Mouse (Mus musculus): ENCODE measurements around the gene Slc27a3. TPM values are rescaled to one million over a fixed set of nuclear protein-coding genes. Genes with fewer than 3 reads are reported as not detected.

The Slc27a3 gene
- polyA plus RNA-seq, 1 experiment from 2014 or later = 12.4 TPM

DNA sequence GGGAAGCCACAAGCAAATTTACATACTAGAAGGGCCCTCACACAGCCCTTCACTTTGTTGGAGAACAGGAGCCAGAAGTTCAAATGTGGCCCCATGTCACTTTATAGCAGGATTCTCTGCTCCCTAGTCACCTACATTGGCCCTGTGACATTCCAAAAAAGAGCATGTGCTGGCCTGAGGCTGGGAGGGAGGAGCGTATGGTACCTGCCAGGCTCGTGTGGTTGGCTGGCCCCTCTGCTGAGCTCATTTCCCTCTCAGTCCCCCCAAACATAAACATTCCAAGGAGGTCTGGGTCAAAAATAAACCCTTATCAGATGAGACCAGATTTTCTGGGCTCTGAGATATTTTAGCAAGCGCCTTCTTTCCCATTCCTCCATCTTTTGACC lies 23.3 kb upstream of the Slc27a3 start:
- H3K4me3 ChIP-seq (replicated peaks) = no peak overlapping the region
- no peak overlapping the region for H3K9ac ChIP-seq
- no peak overlapping the region for H3K4me2 ChIP-seq (replicated peaks)
- WGBS = 47% methylated on average over 3 of the region's 3 CpGs
- peaks cover 19% of the 10 kb centered on the region for H3K36me3 ChIP-seq
- H3K9me3 ChIP-seq = no peaks in the 10 kb centered on the region
- no peaks in the 10 kb centered on the region for H3K27me3 ChIP-seq (replicated peaks)
- no peak; the same call in 1 of the 2 replicates for ATAC-seq
- H3K4me1 ChIP-seq (replicated peaks) = no peaks in the 10 kb centered on the region
- no peak overlapping the region for H3K27ac ChIP-seq

DNA sequence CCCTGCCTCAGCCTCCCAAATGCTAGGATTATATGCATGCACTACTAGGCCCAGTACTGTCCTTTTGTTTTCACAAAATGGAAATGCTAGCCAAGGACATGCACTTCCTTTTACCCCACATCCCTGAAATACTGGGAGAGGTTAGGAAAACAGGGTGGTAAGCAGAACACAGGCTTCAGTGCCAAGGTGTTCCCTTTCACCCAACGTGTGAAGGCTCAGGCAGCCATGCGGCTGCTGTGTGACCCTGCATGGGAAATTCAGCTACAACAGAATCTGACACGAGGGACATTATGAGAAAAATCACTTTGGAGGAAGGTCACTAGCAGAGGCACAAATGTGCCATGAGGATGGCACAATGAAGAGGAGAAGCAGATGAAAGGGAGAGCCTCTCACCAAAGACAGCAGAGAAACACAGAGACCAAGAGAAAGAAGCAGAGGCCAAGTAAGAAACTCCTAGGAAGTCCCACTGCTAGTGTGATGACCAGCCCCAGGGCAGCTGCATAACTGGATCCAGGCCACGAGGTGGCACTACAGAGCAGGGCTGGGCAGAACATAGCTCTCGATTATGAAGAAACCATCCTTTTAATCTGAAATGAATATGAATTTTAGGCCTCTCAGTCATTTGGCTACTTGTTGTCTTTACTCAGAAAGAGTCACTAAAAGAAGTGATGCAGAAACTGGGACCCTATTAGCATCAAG lies 22.7 kb upstream of the Slc27a3 start:
- no peaks in the 10 kb centered on the region for H3K9me3 ChIP-seq
- ATAC-seq = peak; percentile 80; the same call in 1 of the 2 replicates
- H3K9ac ChIP-seq = no peak overlapping the region
- no peaks in the 10 kb centered on the region for H3K27me3 ChIP-seq (replicated peaks)
- no peaks in the 10 kb centered on the region for H3K4me1 ChIP-seq (replicated peaks)
- no peak overlapping the region for H3K4me3 ChIP-seq (replicated peaks)
- no peak overlapping the region for H3K4me2 ChIP-seq (replicated peaks)
- H3K27ac ChIP-seq = no peak overlapping the region
- 46% methylated on average over 5 of the region's 5 CpGs for WGBS
- peaks cover 22% of the 10 kb centered on the region for H3K36me3 ChIP-seq

DNA sequence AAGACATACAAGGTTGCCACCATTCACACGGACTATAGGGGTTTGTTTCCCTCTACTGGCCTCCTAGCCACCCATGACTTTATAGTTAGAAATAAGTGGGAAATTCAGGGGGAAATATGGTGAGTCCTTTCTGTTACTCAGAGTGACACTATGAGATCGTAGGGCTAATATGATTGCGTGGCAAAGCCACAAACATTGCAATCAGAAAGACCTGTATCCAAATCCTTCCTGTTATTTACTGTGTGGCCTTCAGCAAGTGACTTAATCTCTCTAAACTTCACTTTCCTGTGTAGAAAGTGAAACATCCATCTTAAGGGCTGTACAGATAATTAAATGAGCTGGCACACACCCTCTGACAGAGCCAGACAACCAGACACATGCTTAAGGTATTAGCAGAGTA lies 19.0 kb upstream of the Slc27a3 start:
- no peak overlapping the region for H3K27ac ChIP-seq
- H3K27me3 ChIP-seq (replicated peaks) = no peaks in the 10 kb centered on the region
- peaks cover 32% of the 10 kb centered on the region for H3K36me3 ChIP-seq
- ATAC-seq = no peak
- no peaks in the 10 kb centered on the region for H3K9me3 ChIP-seq
- no peak overlapping the region for H3K4me2 ChIP-seq (replicated peaks)
- H3K9ac ChIP-seq = no peak overlapping the region
- WGBS = 91% methylated on average over 3 of the region's 3 CpGs
- no peak overlapping the region for H3K4me3 ChIP-seq (replicated peaks)
- H3K4me1 ChIP-seq (replicated peaks) = no peaks in the 10 kb centered on the region

DNA sequence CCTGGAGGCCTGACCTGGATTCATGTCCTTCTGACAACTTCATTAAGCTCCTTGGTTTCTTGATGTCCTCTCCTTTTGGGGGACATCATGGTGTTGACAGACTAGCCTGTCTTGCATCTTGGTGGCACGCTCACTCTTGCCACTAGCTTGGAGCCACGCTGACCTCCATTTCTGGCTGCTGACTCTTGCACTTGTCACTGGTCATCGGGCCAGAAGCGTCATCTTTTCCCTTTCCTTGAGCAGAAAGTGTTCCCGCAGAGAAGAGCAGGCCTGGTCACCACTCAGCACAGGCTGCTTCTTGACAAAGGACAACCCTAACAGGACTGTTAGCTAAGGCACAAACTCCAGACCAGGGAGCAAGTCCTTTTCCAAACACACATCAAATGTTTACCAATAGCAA lies 16.7 kb upstream of the Slc27a3 start:
- Histone ChIP-seq H3K9me3 (no peaks in the 10 kb centered on the region), H3K4me3 (replicated peaks) (no peak overlapping the region), H3K27ac (no peak overlapping the region), H3K9ac (no peak overlapping the region), H3K36me3 (peaks cover 48% of the 10 kb centered on the region), H3K4me2 (replicated peaks) (no peak overlapping the region), H3K27me3 (replicated peaks) (no peaks in the 10 kb centered on the region), H3K4me1 (replicated peaks) (no peaks in the 10 kb centered on the region)
- WGBS = 95% methylated on average over 5 of the region's 5 CpGs
- ATAC-seq = no peak

DNA sequence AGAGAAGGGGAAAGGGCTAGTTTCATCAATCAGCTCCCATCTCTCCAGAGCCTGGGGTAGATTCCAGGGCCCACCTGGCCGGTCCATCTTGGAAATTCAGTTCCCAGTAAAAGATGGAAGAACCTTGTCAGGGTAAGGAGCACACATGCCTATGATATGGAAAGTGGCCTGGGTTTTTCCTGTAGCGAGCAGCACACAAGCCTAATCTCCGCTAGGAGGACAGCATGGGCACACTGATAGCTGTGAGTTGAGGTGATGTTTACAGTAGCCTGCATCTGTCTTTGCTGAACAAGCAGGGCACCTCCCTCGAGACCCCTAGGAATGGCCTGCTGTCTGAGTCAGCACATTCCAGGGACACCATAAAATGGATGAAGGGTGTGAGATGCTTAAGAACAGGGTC lies 14.9 kb upstream of the Slc27a3 start:
- ATAC-seq = no peak
- WGBS = 58% methylated on average over 4 of the region's 4 CpGs

DNA sequence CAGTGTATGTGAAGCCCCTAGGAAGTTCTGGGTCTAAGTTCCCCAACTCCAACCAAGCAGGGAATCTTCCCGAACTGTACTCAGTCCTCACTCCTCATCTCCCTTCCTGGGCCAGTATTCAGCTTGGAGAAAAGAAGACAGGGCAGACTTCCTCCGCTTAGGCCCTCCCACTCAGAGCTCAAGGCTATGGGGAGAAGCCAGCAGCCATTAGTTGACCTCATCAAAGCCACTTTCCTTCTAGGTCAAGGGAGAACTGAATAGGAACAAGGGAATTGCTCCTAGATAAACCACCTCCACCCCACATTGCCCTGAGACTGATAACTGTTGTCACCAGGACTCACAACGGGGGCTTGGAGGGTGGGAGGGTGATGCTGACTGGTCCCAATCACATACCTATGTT lies 14.4 kb upstream of the Slc27a3 start:
- peaks cover 66% of the 10 kb centered on the region for H3K36me3 ChIP-seq
- 84% methylated on average over 3 of the region's 3 CpGs for WGBS
- no peak for ATAC-seq

More for the DNA sequence above, 14.9 kb upstream of the Slc27a3 start:
- Histone ChIP-seq H3K9ac (no peak overlapping the region), H3K27me3 (replicated peaks) (no peaks in the 10 kb centered on the region), H3K36me3 (peaks cover 64% of the 10 kb centered on the region), H3K4me3 (replicated peaks) (no peak overlapping the region), H3K9me3 (no peaks in the 10 kb centered on the region), H3K27ac (no peak overlapping the region), H3K4me2 (replicated peaks) (no peak overlapping the region), H3K4me1 (replicated peaks) (no peaks in the 10 kb centered on the region)

DNA sequence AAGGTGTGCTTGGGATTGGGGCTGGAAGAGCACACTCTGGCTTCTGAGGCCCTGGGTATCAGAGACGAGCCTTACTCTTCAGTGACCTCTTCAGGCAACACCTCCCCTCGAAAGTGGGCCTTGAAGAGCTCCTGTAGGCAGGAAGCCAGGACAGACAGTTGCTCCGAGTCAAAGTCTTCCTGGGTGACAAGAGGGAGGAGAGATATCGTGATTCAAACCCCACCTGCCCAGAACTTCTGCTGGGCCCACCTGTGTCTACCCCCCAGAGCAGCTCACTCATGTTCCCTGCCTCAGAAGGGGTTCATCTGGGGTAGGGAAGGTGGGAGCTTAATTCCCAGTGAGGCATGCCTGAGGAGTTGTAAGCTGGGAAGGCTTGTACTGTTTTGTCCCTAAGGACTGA lies 11.3 kb upstream of the Slc27a3 start:
- ATAC-seq = no peak
- Histone ChIP-seq H3K4me3 (replicated peaks) (no peak overlapping the region), H3K36me3 (peaks cover 65% of the 10 kb centered on the region), H3K9me3 (no peaks in the 10 kb centered on the region), H3K9ac (no peak overlapping the region), H3K4me1 (replicated peaks) (no peaks in the 10 kb centered on the region), H3K27me3 (replicated peaks) (no peaks in the 10 kb centered on the region), H3K4me2 (replicated peaks) (no peak overlapping the region), H3K27ac (no peak overlapping the region)
- WGBS = 78% methylated on average over 4 of the region's 4 CpGs

More for the DNA sequence above, 14.4 kb upstream of the Slc27a3 start:
- Histone ChIP-seq H3K4me2 (replicated peaks) (no peak overlapping the region), H3K4me1 (replicated peaks) (no peaks in the 10 kb centered on the region), H3K27me3 (replicated peaks) (no peaks in the 10 kb centered on the region), H3K4me3 (replicated peaks) (no peak overlapping the region), H3K9ac (no peak overlapping the region), H3K27ac (no peak overlapping the region), H3K9me3 (no peaks in the 10 kb centered on the region)

DNA sequence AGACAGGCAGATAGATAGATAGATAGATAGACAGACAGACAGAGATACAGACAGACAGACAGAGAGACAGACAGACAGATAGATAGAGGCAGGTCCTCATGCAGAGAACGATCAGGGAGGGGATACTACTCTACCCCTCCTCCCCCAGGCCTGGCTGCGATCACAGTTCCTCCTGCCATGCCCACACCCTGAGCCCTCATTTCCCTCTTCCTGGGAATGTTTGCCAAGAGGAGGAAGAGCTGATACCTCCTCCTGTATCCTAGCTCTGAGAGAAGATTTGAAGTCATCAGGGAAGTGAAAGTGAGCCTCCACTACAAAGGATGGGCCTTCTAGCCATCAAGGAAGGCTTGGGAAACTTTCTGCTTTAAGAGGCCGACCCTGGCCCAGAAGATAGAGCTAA lies 5.9 kb upstream of the Slc27a3 start:
- no peak overlapping the region for H3K27ac ChIP-seq
- no peak for ATAC-seq
- H3K9me3 ChIP-seq = no peaks in the 10 kb centered on the region
- peaks cover 52% of the 10 kb centered on the region for H3K36me3 ChIP-seq
- H3K9ac ChIP-seq = no peak overlapping the region
- H3K4me3 ChIP-seq (replicated peaks) = no peak overlapping the region
- H3K4me2 ChIP-seq (replicated peaks) = no peak overlapping the region
- WGBS = 71% methylated on average over 3 of the region's 3 CpGs
- H3K4me1 ChIP-seq (replicated peaks) = peaks cover 2% of the 10 kb centered on the region; the same call in 1 of the 2 replicates
- H3K27me3 ChIP-seq (replicated peaks) = no peaks in the 10 kb centered on the region

DNA sequence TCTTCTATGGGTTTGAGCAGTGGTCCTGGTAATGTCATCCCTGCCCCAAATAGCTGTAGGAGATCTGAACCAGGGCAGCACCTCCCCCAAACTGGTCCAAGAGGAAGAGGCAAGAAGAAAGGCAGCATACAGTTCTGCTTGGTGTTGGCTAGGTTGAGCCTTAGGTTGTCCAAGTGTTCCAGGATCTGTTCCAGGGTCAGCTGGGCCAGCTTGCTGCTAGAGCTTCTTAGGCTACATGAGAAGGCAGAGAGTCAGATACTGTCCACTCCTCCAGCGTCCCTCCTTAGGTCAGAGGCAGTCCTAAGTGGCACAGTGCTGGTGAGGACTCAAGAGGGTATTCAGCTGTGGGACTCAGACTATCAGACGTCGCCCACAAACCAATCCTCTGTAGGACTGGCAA lies 2.9 kb upstream of the Slc27a3 start:
- no peak for ATAC-seq
- Histone ChIP-seq H3K4me2 (replicated peaks) (no peak overlapping the region), H3K4me3 (replicated peaks) (no peak overlapping the region), H3K9ac (no peak overlapping the region), H3K9me3 (no peaks in the 10 kb centered on the region), H3K27ac (no peak overlapping the region), H3K27me3 (replicated peaks) (no peaks in the 10 kb centered on the region), H3K4me1 (replicated peaks) (peaks cover 25% of the 10 kb centered on the region), H3K36me3 (peaks cover 31% of the 10 kb centered on the region)
- WGBS = 93% methylated on average over 3 of the region's 3 CpGs

DNA sequence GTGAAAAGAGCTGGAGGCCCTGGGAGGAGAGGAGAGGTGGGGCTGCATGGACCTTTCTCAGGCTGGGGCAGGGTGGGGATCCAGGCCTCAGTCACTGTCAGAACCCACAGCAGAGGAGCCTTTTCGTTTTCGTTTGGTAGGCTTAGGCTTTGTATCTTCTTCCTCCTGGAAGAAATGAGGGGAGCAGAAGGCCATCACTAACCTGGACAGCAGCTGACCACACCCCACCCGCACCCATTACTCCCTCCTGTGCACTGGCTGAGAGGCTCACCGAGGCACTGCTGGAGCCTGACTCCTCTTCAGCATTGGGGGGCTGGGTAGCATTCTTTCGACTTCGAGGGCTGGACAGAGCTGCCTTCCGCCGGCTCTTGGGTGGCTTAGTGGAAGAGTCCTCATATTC lies 2.2 kb upstream of the Slc27a3 start:
- H3K27ac ChIP-seq = no peak overlapping the region
- ATAC-seq = no peak
- peaks cover 30% of the 10 kb centered on the region for H3K36me3 ChIP-seq
- H3K4me3 ChIP-seq (replicated peaks) = no peak overlapping the region
- no peaks in the 10 kb centered on the region for H3K9me3 ChIP-seq
- H3K4me2 ChIP-seq (replicated peaks) = no peak overlapping the region
- no peaks in the 10 kb centered on the region for H3K27me3 ChIP-seq (replicated peaks)
- no peak overlapping the region for H3K9ac ChIP-seq
- peaks cover 26% of the 10 kb centered on the region for H3K4me1 ChIP-seq (replicated peaks)
- WGBS = 88% methylated on average over 8 of the region's 8 CpGs

DNA sequence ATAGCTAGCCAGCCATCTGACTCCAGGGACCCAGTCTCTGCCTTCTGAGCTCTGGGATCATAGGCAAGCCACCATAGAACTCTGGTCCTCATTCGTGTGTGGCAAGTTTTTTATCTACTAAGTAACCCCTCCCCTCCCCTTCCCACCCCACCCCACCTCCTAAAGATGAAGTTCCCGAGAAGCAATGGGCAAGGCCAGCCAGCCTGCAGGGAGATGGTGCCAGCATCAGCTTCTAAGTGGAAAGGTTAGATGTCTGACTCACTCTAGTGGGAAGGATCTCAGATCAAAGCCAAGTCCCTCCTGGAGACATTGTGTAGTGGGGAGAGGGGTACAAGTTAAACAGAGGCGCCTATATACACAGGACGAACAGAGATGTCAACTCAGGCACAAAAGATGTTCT lies 1.3 kb upstream of the Slc27a3 start:
- Histone ChIP-seq H3K4me1 (replicated peaks) (peaks cover 26% of the 10 kb centered on the region), H3K36me3 (peaks cover 23% of the 10 kb centered on the region), H3K4me3 (replicated peaks) (no peak overlapping the region), H3K9me3 (no peaks in the 10 kb centered on the region), H3K27ac (no peak overlapping the region), H3K9ac (no peak overlapping the region), H3K27me3 (replicated peaks) (no peaks in the 10 kb centered on the region), H3K4me2 (replicated peaks) (no peak overlapping the region)
- ATAC-seq = no peak
- WGBS = 68% methylated on average over 4 of the region's 4 CpGs

DNA sequence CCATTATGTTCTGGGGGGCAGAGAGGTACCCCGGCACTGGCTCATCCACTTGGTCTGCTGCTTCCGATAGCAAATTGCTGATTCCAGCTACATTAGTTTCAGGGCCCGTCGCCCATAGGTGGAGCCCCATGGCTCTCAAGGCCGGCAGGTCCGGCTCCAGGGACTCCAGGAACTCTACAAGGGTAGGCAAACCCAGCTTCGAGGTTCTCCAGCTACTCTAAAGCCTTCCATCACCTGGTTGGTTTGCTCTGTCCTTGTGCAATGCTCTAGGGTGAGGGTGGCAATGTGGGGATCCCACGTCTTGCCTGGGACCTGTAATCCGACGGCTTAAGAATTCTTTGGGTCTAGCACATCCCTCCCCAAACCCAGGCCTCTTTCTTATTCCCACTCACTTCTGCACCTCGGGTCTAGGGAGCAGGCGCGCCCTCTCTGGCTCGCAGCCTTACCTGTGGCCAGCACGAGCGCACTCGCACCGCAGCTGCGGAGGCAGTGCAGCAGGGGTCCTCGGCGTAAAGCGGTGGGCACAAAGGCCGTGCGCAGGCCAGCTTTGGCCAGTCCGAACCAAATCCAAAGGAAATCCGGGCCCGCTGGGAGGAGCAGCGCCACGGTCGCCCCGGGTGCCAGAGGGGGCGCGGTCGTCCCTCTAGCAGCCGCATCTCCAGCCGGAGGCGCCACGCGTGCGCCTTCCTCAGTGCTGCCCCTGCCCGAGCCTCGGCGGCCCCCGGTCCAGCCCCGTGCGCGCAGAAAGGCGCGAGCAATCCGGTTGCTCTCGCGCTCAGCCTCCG lies 820 bp downstream of the Slc27a3 start:
- Histone ChIP-seq H3K27me3 (replicated peaks) (no peaks in the 10 kb centered on the region), H3K4me2 (replicated peaks) (peak overlapping the region; percentile 98), H3K27ac (peak overlapping the region; percentile 36), H3K36me3 (peaks cover 23% of the 10 kb centered on the region), H3K4me1 (replicated peaks) (peaks cover 32% of the 10 kb centered on the region), H3K9me3 (no peaks in the 10 kb centered on the region), H3K4me3 (replicated peaks) (peak overlapping the region; percentile 53), H3K9ac (peak overlapping the region; percentile 80)
- WGBS = 4% methylated on average over 53 of the region's 53 CpGs
- peak; percentile 79 for ATAC-seq

DNA sequence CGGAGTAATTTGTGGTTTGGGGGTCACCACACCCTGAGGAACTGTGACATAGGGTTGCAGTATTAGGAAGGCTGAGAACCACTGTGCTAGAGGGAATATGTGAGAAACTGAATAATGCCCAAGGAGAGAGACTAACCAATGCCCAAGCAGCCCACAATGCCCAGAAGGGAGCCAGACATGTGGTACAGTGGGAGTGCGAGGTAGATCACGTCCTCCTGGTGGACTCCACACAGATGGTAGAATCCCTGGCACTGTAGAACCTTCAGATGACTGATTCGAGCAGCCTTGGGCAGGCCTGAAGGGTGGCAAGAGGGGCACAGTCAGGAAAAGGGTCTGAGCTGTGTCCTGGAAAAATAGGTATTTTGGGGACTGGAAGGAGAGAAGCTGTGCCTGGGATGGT lies 1.5 kb downstream of the Slc27a3 start:
- H3K9ac ChIP-seq = no peak overlapping the region
- H3K9me3 ChIP-seq = no peaks in the 10 kb centered on the region
- no peak overlapping the region for H3K27ac ChIP-seq
- no peaks in the 10 kb centered on the region for H3K27me3 ChIP-seq (replicated peaks)
- peak overlapping the region; percentile 53; the same call in 1 of the 2 replicates for H3K4me3 ChIP-seq (replicated peaks)
- 84% methylated on average over 4 of the region's 4 CpGs for WGBS
- peaks cover 19% of the 10 kb centered on the region for H3K36me3 ChIP-seq
- H3K4me2 ChIP-seq (replicated peaks) = peak overlapping the region; percentile 98
- ATAC-seq = no peak
- H3K4me1 ChIP-seq (replicated peaks) = peaks cover 32% of the 10 kb centered on the region
